Mouse (Mus musculus) liver, adult 2 months (tissue): ENCODE results near the gene Siglece.

Source experiments
- CTCF ChIP-seq: fragments of 200-500 bp; IDR thresholded peaks from 2 replicates; pipeline ENCODE4 v1.5.1; 2011; ENCODE audit warnings: low read depth, low read length, control low read depth
- POLR2A ChIP-seq: fragments of 200-500 bp; IDR thresholded peaks from 2 replicates; pipeline ENCODE4 v1.6.1; 2011; ENCODE audit warnings: low read length, control low read depth; ENCODE audit not compliant: insufficient read depth; ENCODE audit errors: extremely low read depth

DNA sequence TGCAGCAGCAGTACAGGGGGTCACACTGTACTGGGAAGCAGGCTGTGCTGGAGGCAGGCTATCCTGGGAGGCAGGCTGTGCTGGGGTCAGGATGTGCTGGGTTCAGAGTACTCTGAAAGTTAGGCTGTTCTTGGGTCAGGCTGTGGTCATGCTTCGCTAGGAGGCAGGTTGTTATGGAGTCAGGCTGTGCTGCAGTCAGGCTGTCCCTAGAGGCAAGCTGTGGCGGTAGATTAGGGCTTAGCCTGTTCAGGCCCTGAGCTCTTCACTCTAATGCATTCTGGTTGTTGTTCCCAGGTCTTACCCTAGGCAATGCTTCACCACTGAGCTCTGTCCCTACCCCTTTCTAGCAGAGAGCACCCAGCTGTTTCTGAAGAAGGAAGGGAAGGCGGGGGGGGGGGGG is 34.9 kb downstream of the Siglece start:
- TF ChIP-seq POLR2A = no peak
- no peak for TF ChIP-seq CTCF
